Mouse (Mus musculus): ENCODE measurements around the gene Rhof.
"Not testable (repeated sequence)": the region's sequence is repeated elsewhere in the genome, so short reads cannot be mapped to it uniquely, and the experiment has no call there.

Gene Rhof

GRCm38 (mm10) chr5:123061402-123061749 is 71.1 kb downstream of the Rhof start:
- not testable (repeated sequence) for DNase-seq

- DNase-seq: no peak
Measured at GRCm38 (mm10) chr5:123060706-123061401, 71.6 kb downstream of the Rhof start.

GRCm38 (mm10) chr5:123059757-123060520 is 72.6 kb downstream of the Rhof start:
- DNase-seq: no peak

GRCm38 (mm10) chr5:123058251-123059102 is 74.0 kb downstream of the Rhof start:
- DNase-seq: no peak

- DNase-seq: peak; percentile 99
Measured at GRCm38 (mm10) chr5:123057366-123058250, 74.9 kb downstream of the Rhof start.
